Mouse (Mus musculus): ENCODE data around the gene Zfpm1. TPM values are rescaled to one million over a fixed set of nuclear protein-coding genes. Genes with fewer than 3 reads are reported as not detected.

Gene Zfpm1
- polyA plus RNA-seq, 1 experiment from 2014 or later: 5.7 TPM

DNA sequence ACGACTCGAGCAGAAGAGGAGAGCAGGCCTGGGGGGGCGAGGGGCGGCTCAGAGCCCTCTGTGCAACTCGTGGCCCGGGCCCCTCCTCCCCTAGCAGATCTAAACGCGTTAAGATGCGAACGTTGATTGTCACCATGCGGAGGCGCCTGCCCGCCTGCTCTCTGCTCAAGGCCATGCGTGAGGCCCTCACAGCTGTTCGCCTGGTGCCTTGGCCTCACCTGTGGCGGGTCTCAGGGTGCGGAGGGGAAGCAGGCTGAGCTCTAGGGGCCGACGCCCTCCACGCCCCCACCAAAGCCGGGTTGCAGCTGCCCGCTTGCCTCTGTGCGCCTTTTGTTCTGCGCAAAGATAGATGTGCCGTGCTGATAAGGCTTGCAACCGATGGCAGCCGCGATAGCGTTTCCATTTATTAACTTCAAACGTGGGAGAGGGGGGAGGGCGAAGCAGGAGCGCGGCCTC is 2.3 kb downstream of the Zfpm1 start:
- Histone ChIP-seq H3K4me1 (ENCODE audit: insufficient read depth) (peaks cover 70% of the 10 kb centered on the region), H3K4me3 (ENCODE audit: low read depth, low read length) (peak overlapping the region; percentile 92), H3K36me3 (replicated peaks; ENCODE audit: insufficient read depth, low read length) (peaks cover 14% of the 10 kb centered on the region), H3K4me2 (ENCODE audit: low read depth, low read length) (peak overlapping the region; percentile 97), H3K27me3 (ENCODE audit: insufficient read depth, low read length) (no peaks in the 10 kb centered on the region), H3K27ac (ENCODE audit: low read depth) (peak overlapping the region; percentile 93), H3K9ac (replicated peaks) (peak overlapping the region; percentile 92), H3K9me3 (ENCODE audit: low read length) (no peaks in the 10 kb centered on the region)
- TF ChIP-seq CTCF (IDR thresholded peaks at IDR 0.05; ENCODE audit: low read depth) (peak; percentile 46), EP300 (IDR thresholded peaks at IDR 0.05; ENCODE audit: low read depth) (no peak)
- no peak for ATAC-seq
- DNase-seq: peak; percentile 70
- under 1% methylated on average over 32 of the region's 33 CpGs for WGBS (ENCODE audit: insufficient replicate concordance)

DNA sequence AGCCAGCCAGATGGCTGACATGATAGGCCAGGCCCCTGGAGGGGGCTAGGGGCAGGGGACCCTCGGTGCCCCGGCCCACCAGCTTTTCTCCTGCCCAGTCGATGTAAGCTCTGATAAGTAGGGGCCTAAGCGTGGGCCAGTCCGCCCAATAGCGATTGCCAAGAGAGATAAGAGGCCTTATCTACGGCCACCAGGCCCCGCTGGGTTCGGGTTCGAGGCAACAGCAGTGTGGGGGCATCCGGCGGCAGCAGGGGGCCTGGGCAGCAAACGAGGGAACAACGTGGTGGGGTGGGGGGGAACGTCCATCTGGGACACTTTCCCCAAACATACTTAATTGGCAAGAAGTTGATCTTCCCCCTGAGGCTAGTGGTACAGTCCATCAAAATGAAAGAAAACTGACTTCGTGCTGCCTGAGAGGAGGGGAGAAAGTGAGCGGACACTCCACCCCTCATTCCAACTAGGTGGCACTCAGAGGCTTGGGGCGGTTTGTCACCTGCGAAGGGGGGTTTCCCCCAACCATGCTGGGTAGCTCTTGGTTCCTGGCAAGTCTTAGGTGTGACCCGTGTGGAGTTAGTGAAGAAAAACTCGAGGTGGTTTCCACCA is 2.8 kb downstream of the Zfpm1 start:
- H3K27ac ChIP-seq (ENCODE audit: low read depth): peak overlapping the region; percentile 93
- H3K9me3 ChIP-seq (ENCODE audit: low read length): no peaks in the 10 kb centered on the region
- WGBS (ENCODE audit: insufficient replicate concordance): 2% methylated on average over 21 of the region's 21 CpGs
- no peaks in the 10 kb centered on the region for H3K27me3 ChIP-seq (ENCODE audit: insufficient read depth, low read length)
- no peak for TF ChIP-seq CTCF (IDR thresholded peaks at IDR 0.05; ENCODE audit: low read depth)
- TF ChIP-seq EP300 (IDR thresholded peaks at IDR 0.05; ENCODE audit: low read depth): peak; percentile 78; the same call in 1 of the 2 replicates
- H3K9ac ChIP-seq (replicated peaks): peak overlapping the region; percentile 92
- peaks cover 75% of the 10 kb centered on the region for H3K4me1 ChIP-seq (ENCODE audit: insufficient read depth)
- ATAC-seq (no peak), DNase-seq (peak; percentile 68)
- peaks cover 20% of the 10 kb centered on the region for H3K36me3 ChIP-seq (replicated peaks; ENCODE audit: insufficient read depth, low read length)
- peak overlapping the region; percentile 92 for H3K4me3 ChIP-seq (ENCODE audit: low read depth, low read length)
- H3K4me2 ChIP-seq (ENCODE audit: low read depth, low read length): peak overlapping the region; percentile 97

DNA sequence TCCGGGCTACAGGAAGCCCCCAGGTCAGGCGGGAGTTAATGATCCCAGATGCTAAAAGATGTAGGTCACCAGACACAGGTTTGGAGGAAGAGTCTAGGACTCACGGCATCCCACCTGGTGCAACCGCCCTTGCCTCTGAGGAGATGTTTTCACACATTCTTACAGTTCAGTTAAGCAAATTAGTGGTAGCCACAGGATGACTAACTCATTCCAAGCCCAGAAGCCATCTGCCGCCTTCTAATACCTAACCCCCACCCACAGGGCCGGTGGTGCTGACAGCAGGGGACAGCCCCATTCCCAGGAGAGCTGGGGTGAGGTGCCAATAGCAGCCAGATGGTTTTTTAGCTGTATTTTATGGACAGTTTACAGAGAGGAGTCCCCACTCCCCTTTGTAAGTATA is 3.8 kb downstream of the Zfpm1 start:
- 39% methylated on average over 6 of the region's 6 CpGs for WGBS (ENCODE audit: insufficient replicate concordance)
- peak; percentile 62 for DNase-seq
- ATAC-seq: no peak
- Histone ChIP-seq H3K27me3 (ENCODE audit: insufficient read depth, low read length) (no peaks in the 10 kb centered on the region), H3K4me3 (ENCODE audit: low read depth, low read length) (peak overlapping the region; percentile 92), H3K9ac (replicated peaks) (peak overlapping the region; percentile 92), H3K9me3 (ENCODE audit: low read length) (no peaks in the 10 kb centered on the region), H3K27ac (ENCODE audit: low read depth) (peak overlapping the region; percentile 93), H3K4me2 (ENCODE audit: low read depth, low read length) (peak overlapping the region; percentile 97), H3K4me1 (ENCODE audit: insufficient read depth) (peaks cover 76% of the 10 kb centered on the region), H3K36me3 (replicated peaks; ENCODE audit: insufficient read depth, low read length) (peaks cover 27% of the 10 kb centered on the region)
- TF ChIP-seq EP300 (IDR thresholded peaks at IDR 0.05; ENCODE audit: low read depth): peak; percentile 44; the same call in 1 of the 2 replicates
- no peak for TF ChIP-seq CTCF (IDR thresholded peaks at IDR 0.05; ENCODE audit: low read depth)

DNA sequence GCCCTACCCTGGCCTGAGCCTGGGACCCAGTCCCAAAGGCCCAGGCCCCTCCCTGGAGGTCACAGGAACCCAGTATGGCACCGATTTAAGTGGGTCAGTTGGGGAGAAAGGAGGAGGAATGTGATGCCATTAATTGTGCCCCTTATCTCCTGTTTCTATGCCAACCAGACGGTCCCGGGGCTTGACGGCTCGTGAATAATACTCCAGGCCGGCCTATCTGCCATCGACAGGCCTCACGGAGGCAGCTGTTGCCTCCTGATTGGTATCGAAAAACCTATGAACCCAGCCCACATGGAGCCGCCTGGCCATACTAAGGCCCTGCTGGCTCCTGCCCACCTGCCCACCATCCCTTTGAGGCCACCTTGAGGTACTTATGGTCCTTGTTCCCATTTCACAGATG is 5.0 kb downstream of the Zfpm1 start:
- H3K27ac ChIP-seq (ENCODE audit: low read depth): peak overlapping the region; percentile 93
- DNase-seq (peak; percentile 85), ATAC-seq (peak; percentile 64)
- H3K27me3 ChIP-seq (ENCODE audit: insufficient read depth, low read length): no peaks in the 10 kb centered on the region
- TF ChIP-seq EP300 (IDR thresholded peaks at IDR 0.05; ENCODE audit: low read depth): peak; percentile 98
- no peak for TF ChIP-seq CTCF (IDR thresholded peaks at IDR 0.05; ENCODE audit: low read depth)
- peaks cover 36% of the 10 kb centered on the region for H3K36me3 ChIP-seq (replicated peaks; ENCODE audit: insufficient read depth, low read length)
- no peaks in the 10 kb centered on the region for H3K9me3 ChIP-seq (ENCODE audit: low read length)
- H3K4me2 ChIP-seq (ENCODE audit: low read depth, low read length): peak overlapping the region; percentile 97
- WGBS (ENCODE audit: insufficient replicate concordance): 55% methylated on average over 10 of the region's 10 CpGs
- H3K4me3 ChIP-seq (ENCODE audit: low read depth, low read length): peak overlapping the region; percentile 92
- H3K9ac ChIP-seq (replicated peaks): peak overlapping the region; percentile 92
- peaks cover 82% of the 10 kb centered on the region for H3K4me1 ChIP-seq (ENCODE audit: insufficient read depth)

DNA sequence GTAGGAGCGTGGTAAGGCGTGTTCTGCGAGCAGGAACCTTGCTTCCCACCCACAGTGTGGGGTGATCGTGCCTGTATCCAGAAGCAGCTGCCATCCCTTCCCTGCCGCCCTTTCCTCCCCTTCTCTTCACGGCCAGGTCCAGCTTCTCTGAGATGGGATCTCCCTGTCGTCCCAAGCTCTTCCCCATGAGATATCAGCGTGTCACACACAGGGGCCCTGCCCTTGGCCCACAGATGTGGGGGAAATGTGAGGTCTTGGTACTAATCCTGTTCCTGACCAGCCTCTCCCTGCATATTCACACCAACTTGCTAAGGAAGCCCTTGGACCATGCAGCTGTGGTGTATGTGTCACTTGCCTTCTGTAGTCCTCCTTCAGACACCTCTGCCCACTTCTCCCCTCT is 5.8 kb downstream of the Zfpm1 start:
- Histone ChIP-seq H3K4me1 (ENCODE audit: insufficient read depth) (peaks cover 85% of the 10 kb centered on the region), H3K4me2 (ENCODE audit: low read depth, low read length) (peak overlapping the region; percentile 97), H3K9ac (replicated peaks) (peak overlapping the region; percentile 45; the same call in 1 of the 2 replicates), H3K9me3 (ENCODE audit: low read length) (no peaks in the 10 kb centered on the region), H3K27me3 (ENCODE audit: insufficient read depth, low read length) (no peaks in the 10 kb centered on the region), H3K27ac (ENCODE audit: low read depth) (peak overlapping the region; percentile 93), H3K4me3 (ENCODE audit: low read depth, low read length) (peak overlapping the region; percentile 21), H3K36me3 (replicated peaks; ENCODE audit: insufficient read depth, low read length) (peaks cover 45% of the 10 kb centered on the region)
- TF ChIP-seq EP300 (IDR thresholded peaks at IDR 0.05; ENCODE audit: low read depth) (peak; percentile 50; the same call in 1 of the 2 replicates), CTCF (IDR thresholded peaks at IDR 0.05; ENCODE audit: low read depth) (no peak)
- DNase-seq (no peak), ATAC-seq (no peak)
- whole genome bisulfite sequencing (ENCODE audit: insufficient replicate concordance): 54% methylated on average over 8 of the region's 8 CpGs

GRCm38 (mm10) chr8:122288344-122288743 is 6.4 kb downstream of the Zfpm1 start:
- peak overlapping the region; percentile 45; the same call in 1 of the 2 replicates for H3K9ac ChIP-seq (replicated peaks)
- no peak overlapping the region for H3K4me3 ChIP-seq (ENCODE audit: low read depth, low read length)
- 55% methylated on average over 3 of the region's 3 CpGs for WGBS (ENCODE audit: insufficient replicate concordance)
- no peaks in the 10 kb centered on the region for H3K27me3 ChIP-seq (ENCODE audit: insufficient read depth, low read length)
- no peaks in the 10 kb centered on the region for H3K9me3 ChIP-seq (ENCODE audit: low read length)
- DNase-seq (no peak), ATAC-seq (no peak)
- H3K4me2 ChIP-seq (ENCODE audit: low read depth, low read length): peak overlapping the region; percentile 97
- peaks cover 84% of the 10 kb centered on the region for H3K4me1 ChIP-seq (ENCODE audit: insufficient read depth)
- no peak for TF ChIP-seq CTCF (IDR thresholded peaks at IDR 0.05; ENCODE audit: low read depth)
- no peak for TF ChIP-seq EP300 (IDR thresholded peaks at IDR 0.05; ENCODE audit: low read depth)
- peak overlapping the region; percentile 93; the same call in 1 of the 2 replicates for H3K27ac ChIP-seq (ENCODE audit: low read depth)
- H3K36me3 ChIP-seq (replicated peaks; ENCODE audit: insufficient read depth, low read length): peaks cover 46% of the 10 kb centered on the region
